Mouse (Mus musculus): ENCODE measurements around the gene Pacrg. TPM values are rescaled to one million over a fixed set of nuclear protein-coding genes. Genes with fewer than 3 reads are reported as not detected.

The Pacrg gene
- polyA plus RNA-seq, 1 experiment from 2014 or later, result 1.2 TPM

- Histone ChIP-seq H3K4me2 (ENCODE audit: low read length) (no peak overlapping the region), H3K27ac (replicated peaks in 1 of 2; ENCODE audit: control insufficient read depth in 1 of 2, insufficient read depth in 1 of 2, low read depth in 2 of 2, low read length in 2 of 2) (peak overlapping the region in 1 of 2 experiments; percentile 43; a peak in 1 of 4 replicates), H3K9ac (ENCODE audit: low read length) (no peak overlapping the region), H3K4me1 (ENCODE audit: control insufficient read depth in 2 of 2, insufficient read depth in 2 of 2, low read length in 2 of 2) (peaks cover 24 to 50% of the 10 kb centered on the region in 2 experiments), H3K36me3 (ENCODE audit: control insufficient read depth, insufficient read depth, low read length) (no peaks in the 10 kb centered on the region), H3K4me3 (ENCODE audit: control insufficient read depth in 1 of 2, insufficient read depth in 1 of 2, low read depth in 1 of 2, low read length in 2 of 2) (no peak overlapping the region), H3K27me3 (ENCODE audit: control insufficient read depth, insufficient read depth, low read length) (no peaks in the 10 kb centered on the region), H3K9me3 (ENCODE audit: control insufficient read depth, low read length) (no peaks in the 10 kb centered on the region)
- no peak for ATAC-seq (ENCODE audit: insufficient number of reproducible peaks, insufficient read depth, low FRiP score, low read depth)
- WGBS, result 61% methylated on average over 8 of the region's 8 CpGs
Measured at GRCm38 (mm10) chr17:10490374-10491169, 349.5 kb downstream of the Pacrg start.

DNA sequence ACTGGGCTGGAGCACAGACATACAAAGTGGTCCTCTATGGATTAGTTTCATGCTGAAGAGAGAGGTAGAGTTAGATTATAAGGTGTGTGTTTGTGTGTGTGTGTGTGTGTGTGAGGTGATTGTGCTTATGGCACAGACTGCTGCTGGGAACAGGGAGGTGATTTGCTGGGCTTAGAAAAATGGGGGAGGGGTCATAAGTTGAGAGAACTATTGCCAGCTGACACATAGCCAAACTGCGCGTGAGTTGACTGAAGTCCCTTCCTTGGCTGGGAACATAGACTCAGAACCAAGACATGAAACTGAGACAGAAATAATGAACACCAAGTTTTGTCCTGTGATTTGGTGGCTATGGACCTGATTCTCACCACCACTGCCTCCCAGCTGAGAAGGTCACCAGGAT is 351.2 kb downstream of the Pacrg start:
- H3K4me2 ChIP-seq (ENCODE audit: low read length), result no peak overlapping the region
- no peak overlapping the region for H3K27ac ChIP-seq (replicated peaks in 1 of 2; ENCODE audit: control insufficient read depth in 1 of 2, insufficient read depth in 1 of 2, low read depth in 2 of 2, low read length in 2 of 2)
- H3K4me1 ChIP-seq (ENCODE audit: control insufficient read depth in 2 of 2, insufficient read depth in 2 of 2, low read length in 2 of 2), result peaks cover 24 to 51% of the 10 kb centered on the region in 2 experiments
- H3K9ac ChIP-seq (ENCODE audit: low read length), result no peak overlapping the region
- no peaks in the 10 kb centered on the region for H3K36me3 ChIP-seq (ENCODE audit: control insufficient read depth, insufficient read depth, low read length)
- H3K4me3 ChIP-seq (ENCODE audit: control insufficient read depth in 1 of 2, insufficient read depth in 1 of 2, low read depth in 1 of 2, low read length in 2 of 2), result no peak overlapping the region
- no peaks in the 10 kb centered on the region for H3K27me3 ChIP-seq (ENCODE audit: control insufficient read depth, insufficient read depth, low read length)
- ATAC-seq (ENCODE audit: insufficient number of reproducible peaks, insufficient read depth, low FRiP score, low read depth), result no peak
- no peaks in the 10 kb centered on the region for H3K9me3 ChIP-seq (ENCODE audit: control insufficient read depth, low read length)
- 60% methylated on average over 2 of the region's 2 CpGs for WGBS

- Histone ChIP-seq H3K4me3 (ENCODE audit: control insufficient read depth in 1 of 2, insufficient read depth in 1 of 2, low read depth in 1 of 2, low read length in 2 of 2) (no peak overlapping the region), H3K36me3 (ENCODE audit: control insufficient read depth, insufficient read depth, low read length) (no peaks in the 10 kb centered on the region), H3K9me3 (ENCODE audit: control insufficient read depth, low read length) (no peaks in the 10 kb centered on the region), H3K4me2 (ENCODE audit: low read length) (no peak overlapping the region), H3K27ac (replicated peaks in 1 of 2; ENCODE audit: control insufficient read depth in 1 of 2, insufficient read depth in 1 of 2, low read depth in 2 of 2, low read length in 2 of 2) (no peak overlapping the region), H3K4me1 (ENCODE audit: control insufficient read depth in 2 of 2, insufficient read depth in 2 of 2, low read length in 2 of 2) (peaks cover 9 to 27% of the 10 kb centered on the region in 2 experiments), H3K9ac (ENCODE audit: low read length) (no peak overlapping the region), H3K27me3 (ENCODE audit: control insufficient read depth, insufficient read depth, low read length) (no peaks in the 10 kb centered on the region)
- 65% methylated on average over 6 of the region's 6 CpGs for WGBS
- ATAC-seq (ENCODE audit: insufficient number of reproducible peaks, insufficient read depth, low FRiP score, low read depth), result no peak
Measured at GRCm38 (mm10) chr17:10483945-10484546, 356.1 kb downstream of the Pacrg start.

DNA sequence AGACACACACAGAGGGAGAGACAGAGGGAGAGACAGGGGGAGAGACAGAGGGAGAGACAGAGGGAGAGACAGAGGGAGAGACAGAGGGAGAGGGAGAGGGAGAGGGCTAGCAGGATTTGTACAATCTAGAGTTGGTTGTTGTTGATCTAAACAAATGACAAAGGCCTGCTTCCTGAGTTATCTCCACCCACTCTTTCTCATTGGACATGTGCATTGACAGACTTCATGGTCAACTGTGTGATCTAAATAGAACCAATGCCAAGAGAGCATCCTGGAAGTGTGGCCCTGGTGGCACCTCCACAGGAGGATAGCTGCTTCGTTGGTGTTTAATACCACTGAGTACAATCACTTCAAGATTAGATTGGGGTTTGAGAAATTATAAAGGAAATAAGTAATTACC is 359.0 kb downstream of the Pacrg start:
- no peaks in the 10 kb centered on the region for H3K9me3 ChIP-seq (ENCODE audit: control insufficient read depth, low read length)
- WGBS, result 77% methylated on average over 1 of the region's 1 CpGs
- peaks cover 21 to 34% of the 10 kb centered on the region in 2 experiments for H3K4me1 ChIP-seq (ENCODE audit: control insufficient read depth in 2 of 2, insufficient read depth in 2 of 2, low read length in 2 of 2)
- no peak overlapping the region for H3K9ac ChIP-seq (ENCODE audit: low read length)
- no peaks in the 10 kb centered on the region for H3K36me3 ChIP-seq (ENCODE audit: control insufficient read depth, insufficient read depth, low read length)
- H3K4me3 ChIP-seq (ENCODE audit: control insufficient read depth in 1 of 2, insufficient read depth in 1 of 2, low read depth in 1 of 2, low read length in 2 of 2), result no peak overlapping the region
- ATAC-seq (ENCODE audit: insufficient number of reproducible peaks, insufficient read depth, low FRiP score, low read depth), result no peak
- H3K4me2 ChIP-seq (ENCODE audit: low read length), result no peak overlapping the region
- no peaks in the 10 kb centered on the region for H3K27me3 ChIP-seq (ENCODE audit: control insufficient read depth, insufficient read depth, low read length)
- no peak overlapping the region for H3K27ac ChIP-seq (replicated peaks in 1 of 2; ENCODE audit: control insufficient read depth in 1 of 2, insufficient read depth in 1 of 2, low read depth in 2 of 2, low read length in 2 of 2)

- peak; percentile 67 for ATAC-seq (ENCODE audit: insufficient number of reproducible peaks, insufficient read depth, low FRiP score, low read depth)
- H3K9ac ChIP-seq (ENCODE audit: low read length), result peak overlapping the region; percentile 66
- WGBS, result 39% methylated on average over 17 of the region's 17 CpGs
- H3K9me3 ChIP-seq (ENCODE audit: control insufficient read depth, low read length), result no peaks in the 10 kb centered on the region
- no peaks in the 10 kb centered on the region for H3K36me3 ChIP-seq (ENCODE audit: control insufficient read depth, insufficient read depth, low read length)
- no peaks in the 10 kb centered on the region for H3K27me3 ChIP-seq (ENCODE audit: control insufficient read depth, insufficient read depth, low read length)
- peaks cover 26 to 46% of the 10 kb centered on the region in 2 experiments for H3K4me1 ChIP-seq (ENCODE audit: control insufficient read depth in 2 of 2, insufficient read depth in 2 of 2, low read length in 2 of 2)
- no peak overlapping the region for H3K4me3 ChIP-seq (ENCODE audit: control insufficient read depth in 1 of 2, insufficient read depth in 1 of 2, low read depth in 1 of 2, low read length in 2 of 2)
- peak overlapping the region; percentile 93 for H3K27ac ChIP-seq (replicated peaks in 1 of 2; ENCODE audit: control insufficient read depth in 1 of 2, insufficient read depth in 1 of 2, low read depth in 2 of 2, low read length in 2 of 2)
- H3K4me2 ChIP-seq (ENCODE audit: low read length), result 0 out of 2 replicates have a peak overlapping the region, but pooled peaks have one; percentile 16
Measured at GRCm38 (mm10) chr17:10479020-10479707, 360.9 kb downstream of the Pacrg start.

DNA sequence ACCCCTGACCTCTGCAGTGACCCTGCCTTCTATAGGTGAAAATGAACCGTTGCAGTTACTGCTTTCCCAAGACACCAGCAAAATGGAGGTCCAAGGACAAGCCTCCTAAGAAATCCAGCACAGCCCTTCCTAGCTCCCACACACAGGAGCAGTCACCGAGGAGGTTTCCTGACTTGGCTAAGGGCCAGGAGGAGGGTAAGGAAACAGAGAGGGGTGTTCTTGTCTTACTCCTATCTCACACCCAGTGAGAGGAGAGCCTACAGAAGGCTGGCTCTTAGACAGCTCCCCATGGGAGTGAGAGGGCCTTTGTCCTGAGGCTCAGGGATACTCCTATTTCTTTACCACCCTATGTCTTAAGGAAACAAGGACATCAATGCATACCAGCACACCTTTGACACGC is 361.7 kb downstream of the Pacrg start:
- ATAC-seq (ENCODE audit: insufficient number of reproducible peaks, insufficient read depth, low FRiP score, low read depth), result no peak
- peaks cover 27 to 51% of the 10 kb centered on the region in 2 experiments for H3K4me1 ChIP-seq (ENCODE audit: control insufficient read depth in 2 of 2, insufficient read depth in 2 of 2, low read length in 2 of 2)

GRCm38 (mm10) chr17:10476807-10477206 is 363.3 kb downstream of the Pacrg start:
- no peak overlapping the region for H3K4me3 ChIP-seq (ENCODE audit: control insufficient read depth in 1 of 2, insufficient read depth in 1 of 2, low read depth in 1 of 2, low read length in 2 of 2)
- 88% methylated on average over 7 of the region's 7 CpGs for WGBS
- H3K36me3 ChIP-seq (ENCODE audit: control insufficient read depth, insufficient read depth, low read length), result no peaks in the 10 kb centered on the region
- no peak for ATAC-seq (ENCODE audit: insufficient number of reproducible peaks, insufficient read depth, low FRiP score, low read depth)
- H3K27me3 ChIP-seq (ENCODE audit: control insufficient read depth, insufficient read depth, low read length), result no peaks in the 10 kb centered on the region
- H3K4me2 ChIP-seq (ENCODE audit: low read length), result no peak overlapping the region
- peaks cover 35 to 60% of the 10 kb centered on the region in 2 experiments for H3K4me1 ChIP-seq (ENCODE audit: control insufficient read depth in 2 of 2, insufficient read depth in 2 of 2, low read length in 2 of 2)
- H3K27ac ChIP-seq (replicated peaks in 1 of 2; ENCODE audit: control insufficient read depth in 1 of 2, insufficient read depth in 1 of 2, low read depth in 2 of 2, low read length in 2 of 2), result peak overlapping the region in 1 of 2 experiments; percentile 15; a peak in 1 of 4 replicates
- no peaks in the 10 kb centered on the region for H3K9me3 ChIP-seq (ENCODE audit: control insufficient read depth, low read length)
- H3K9ac ChIP-seq (ENCODE audit: low read length), result no peak overlapping the region

More for the DNA sequence above, 361.7 kb downstream of the Pacrg start:
- Histone ChIP-seq H3K4me3 (ENCODE audit: control insufficient read depth in 1 of 2, insufficient read depth in 1 of 2, low read depth in 1 of 2, low read length in 2 of 2) (no peak overlapping the region), H3K36me3 (ENCODE audit: control insufficient read depth, insufficient read depth, low read length) (no peaks in the 10 kb centered on the region), H3K27me3 (ENCODE audit: control insufficient read depth, insufficient read depth, low read length) (no peaks in the 10 kb centered on the region), H3K9me3 (ENCODE audit: control insufficient read depth, low read length) (no peaks in the 10 kb centered on the region), H3K27ac (replicated peaks in 1 of 2; ENCODE audit: control insufficient read depth in 1 of 2, insufficient read depth in 1 of 2, low read depth in 2 of 2, low read length in 2 of 2) (peak overlapping the region; percentile 93), H3K9ac (ENCODE audit: low read length) (peak overlapping the region; percentile 66; the same call in 1 of the 2 replicates), H3K4me2 (ENCODE audit: low read length) (no peak overlapping the region)
- WGBS, result 52% methylated on average over 3 of the region's 3 CpGs

Measured in heart, embryonic 14.5 days (tissue).